Mouse (Mus musculus): ENCODE measurements around the gene Alg2.
A peak's percentile ranks its signal among the peaks of the same experiment; 100 is the strongest.

Gene Alg2

GRCm38 (mm10) chr4:47449586-47450522 lies 24.3 kb downstream of the Alg2 start:
- no peak for DNase-seq

GRCm38 (mm10) chr4:47449116-47449515 lies 25.0 kb downstream of the Alg2 start:
- DNase-seq = no peak

DNA sequence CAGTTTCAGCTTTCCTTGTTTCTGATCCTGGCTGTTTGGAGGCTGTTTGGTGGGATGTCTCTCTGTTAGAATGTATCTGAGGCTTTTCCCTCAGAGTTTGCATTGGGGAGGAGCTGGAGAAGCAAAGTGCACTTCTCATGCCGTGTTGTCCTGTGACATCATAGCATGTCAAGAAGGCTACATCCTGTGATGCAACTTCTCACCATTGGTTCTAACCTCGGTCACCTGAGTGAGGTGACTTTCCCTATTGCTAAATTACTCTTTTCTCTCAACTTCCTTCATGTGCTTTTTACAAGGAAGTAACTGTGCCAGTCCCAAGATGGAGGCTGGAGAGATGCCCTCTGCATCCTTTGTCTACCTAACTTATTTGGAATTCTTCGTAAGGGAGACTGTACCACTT lies 25.6 kb downstream of the Alg2 start:
- no peak for DNase-seq

DNA sequence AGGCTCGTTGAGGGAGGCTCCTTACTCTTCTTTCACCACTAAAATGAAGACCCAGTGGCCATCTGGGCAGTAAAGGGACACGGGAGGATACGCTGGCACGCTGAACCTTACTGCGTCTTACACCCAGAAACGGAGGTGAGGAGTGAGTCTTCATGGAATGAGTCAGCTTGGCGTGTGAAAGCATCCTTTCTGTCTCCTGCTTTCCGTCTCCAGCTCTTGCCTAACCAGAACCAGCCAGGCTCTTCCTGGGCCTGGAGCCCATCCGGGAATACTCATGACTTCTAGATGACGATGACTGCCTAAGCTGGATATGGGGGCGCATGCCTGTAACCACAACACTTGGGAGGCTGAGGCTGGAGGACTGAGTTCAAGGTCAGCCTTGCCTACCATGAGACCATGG lies 33.2 kb downstream of the Alg2 start:
- no peak for DNase-seq

GRCm38 (mm10) chr4:47438956-47439355 lies 35.2 kb downstream of the Alg2 start:
- DNase-seq = no peak

DNA sequence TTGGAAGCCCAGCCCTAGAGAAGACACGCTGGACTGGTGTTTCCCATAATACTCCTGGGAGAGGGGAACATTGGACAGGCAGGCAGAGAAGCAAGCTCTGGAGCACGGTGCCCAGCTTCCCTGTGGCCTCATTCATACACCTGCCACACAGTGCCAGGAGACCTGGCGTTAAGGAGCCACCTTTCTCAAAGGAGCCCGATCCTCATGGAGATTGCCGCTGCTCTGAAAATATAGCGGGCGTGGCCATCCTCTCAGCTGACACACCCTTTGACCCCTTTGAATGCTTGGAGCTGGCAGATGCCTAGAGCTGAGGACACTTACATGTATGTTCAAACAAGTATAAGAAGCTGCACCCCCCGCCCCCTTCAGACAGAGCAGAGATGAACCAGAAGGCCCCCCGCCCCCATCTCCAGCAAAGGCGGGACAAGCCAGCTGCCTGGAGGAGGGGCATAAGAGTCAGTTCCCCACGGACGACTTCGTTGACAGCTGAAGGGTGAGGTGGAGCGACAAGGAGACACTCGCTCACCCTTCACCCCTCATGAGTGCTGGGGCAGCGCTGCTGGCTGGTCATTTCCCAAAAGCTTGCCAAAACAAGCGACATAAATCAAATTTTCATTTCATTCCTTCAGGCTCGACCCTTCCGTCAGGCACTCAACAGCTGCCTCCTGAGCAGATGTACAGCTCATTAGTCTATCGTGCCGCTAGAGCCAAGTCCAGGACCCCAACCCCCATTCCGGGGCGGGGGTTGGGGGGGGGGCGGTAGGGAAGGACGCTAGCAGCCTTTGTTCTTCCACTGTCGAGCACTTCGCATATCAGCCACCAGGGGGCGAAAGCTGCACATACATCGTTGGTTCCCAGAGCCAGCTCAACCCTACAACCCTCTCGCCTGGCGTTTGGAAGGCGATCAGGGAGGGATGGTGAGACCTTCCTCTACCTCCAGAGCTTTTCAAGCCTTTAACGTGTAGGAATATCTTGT lies 36.5 kb downstream of the Alg2 start:
- peak; percentile 91 for DNase-seq

- no peak for DNase-seq
These were observed 38.4 kb downstream of the Alg2 start for GRCm38 (mm10) chr4:47435566-47436360.

GRCm38 (mm10) chr4:47435131-47435530 lies 39.0 kb downstream of the Alg2 start:
- no peak for DNase-seq

DNA sequence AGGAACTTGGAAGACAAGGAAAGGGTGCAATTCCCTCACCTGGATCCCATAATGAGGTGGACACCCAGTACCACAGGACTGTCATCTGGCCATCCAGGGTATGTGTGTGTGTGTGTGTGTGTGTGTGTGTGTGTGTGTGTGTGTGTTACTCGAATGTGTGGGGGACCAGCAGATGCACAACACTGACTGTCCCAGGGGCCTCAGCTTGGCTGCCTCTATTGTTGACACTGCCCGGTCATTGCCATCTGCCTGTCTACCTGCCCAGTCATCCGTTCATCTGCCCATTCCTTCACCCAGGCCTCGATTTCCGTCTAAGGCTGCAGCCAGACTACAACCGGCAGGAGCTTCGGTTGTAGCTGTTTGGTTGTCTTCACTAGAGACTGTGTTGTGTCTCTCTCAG lies 41.4 kb downstream of the Alg2 start:
- DNase-seq = no peak

- DNase-seq = no peak
These were observed 43.1 kb downstream of the Alg2 start for GRCm38 (mm10) chr4:47431081-47431480.

- DNase-seq = no peak
These were observed 43.6 kb downstream of the Alg2 start for GRCm38 (mm10) chr4:47430557-47430956.

DNA sequence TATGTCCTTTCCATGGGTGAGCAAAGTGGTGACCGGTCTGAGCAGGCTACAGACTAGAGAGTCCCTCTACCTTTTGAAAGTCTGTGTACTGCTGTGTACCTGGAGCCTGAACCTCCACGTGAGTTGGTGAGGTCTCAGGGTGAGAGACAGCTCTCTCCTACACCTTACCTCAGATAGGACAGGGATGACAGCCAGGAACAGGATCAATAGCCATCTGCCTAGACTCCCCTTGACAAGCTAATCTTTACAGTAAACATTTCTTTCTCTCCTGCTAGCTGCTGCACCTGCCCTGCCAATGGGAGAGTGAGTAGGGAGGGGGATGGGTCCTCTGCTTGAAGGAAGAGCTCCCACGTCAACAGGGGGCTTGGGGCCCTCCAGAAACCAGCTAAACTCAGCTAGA lies 46.5 kb downstream of the Alg2 start:
- no peak for DNase-seq

DNA sequence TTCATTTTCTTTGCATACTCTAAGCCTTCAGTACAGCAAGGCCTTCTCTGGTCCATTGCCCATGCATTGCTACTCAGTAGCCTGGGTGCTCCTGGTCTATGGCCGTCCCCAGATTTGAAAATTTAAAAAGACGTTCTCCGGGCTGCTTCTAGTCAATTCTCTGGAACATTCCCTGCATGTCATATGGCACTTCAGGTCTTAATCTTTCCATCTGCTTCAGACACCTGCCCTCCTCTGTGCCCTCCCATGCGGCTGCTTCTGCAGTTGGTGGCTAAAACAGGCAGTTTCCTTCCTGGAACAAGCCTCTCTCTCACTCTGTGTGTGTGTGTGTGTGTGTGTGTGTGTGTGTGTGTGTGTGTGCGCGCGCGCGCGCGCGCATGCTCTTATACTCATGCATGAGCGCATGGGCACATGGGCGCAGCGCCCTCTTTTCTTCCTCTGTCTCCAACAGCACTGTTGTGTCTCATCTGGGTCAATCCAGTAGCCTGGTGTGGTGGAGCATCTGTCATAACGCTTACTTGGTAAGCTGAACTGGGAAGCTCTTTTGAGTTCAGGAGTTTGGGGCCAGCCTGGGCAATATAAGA lies 48.8 kb downstream of the Alg2 start:
- no peak for DNase-seq

DNA sequence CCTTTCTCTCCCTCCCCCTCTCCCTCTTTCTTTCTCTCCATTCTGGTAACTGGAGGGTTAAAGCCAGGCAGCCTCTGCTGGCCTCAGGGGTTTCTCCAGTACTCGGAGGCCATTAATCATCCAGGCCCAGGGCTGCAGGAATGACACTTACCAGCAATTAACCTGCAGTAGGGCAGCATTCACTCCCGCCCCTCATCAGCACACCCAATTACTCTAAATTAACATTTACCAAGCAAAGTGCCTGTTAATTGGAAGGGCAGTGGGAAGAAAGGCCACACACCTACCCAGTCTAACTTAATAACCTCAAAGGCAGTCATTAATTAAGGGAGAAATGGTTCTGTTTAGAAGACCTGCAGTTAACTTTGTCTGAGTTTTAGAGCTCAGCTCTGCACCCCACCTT lies 49.8 kb downstream of the Alg2 start:
- no peak for DNase-seq

- DNase-seq = no peak
These were observed 51.2 kb downstream of the Alg2 start for GRCm38 (mm10) chr4:47422946-47423345.

- no peak for DNase-seq
These were observed 51.9 kb downstream of the Alg2 start for GRCm38 (mm10) chr4:47422194-47422593.

DNA sequence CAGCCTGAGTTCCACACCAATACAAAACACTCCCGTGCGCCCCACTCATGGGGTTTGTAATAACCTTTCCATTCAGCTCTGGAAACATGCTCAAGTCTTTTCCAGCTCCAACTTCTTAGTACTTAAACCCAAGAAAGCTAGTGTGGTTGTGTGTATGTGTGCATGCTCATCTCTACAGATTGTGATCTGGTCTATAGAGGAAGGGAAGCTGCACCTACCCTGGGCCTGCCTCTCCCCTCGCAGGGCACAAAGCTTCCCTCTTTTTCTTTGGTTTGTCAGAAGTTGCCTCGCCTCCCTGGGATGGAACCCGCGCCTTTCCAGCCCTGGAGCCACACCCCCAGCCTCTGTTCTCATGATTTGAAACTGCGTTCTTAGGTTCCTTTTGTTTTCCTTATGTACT lies 53.9 kb downstream of the Alg2 start:
- DNase-seq = no peak

DNA sequence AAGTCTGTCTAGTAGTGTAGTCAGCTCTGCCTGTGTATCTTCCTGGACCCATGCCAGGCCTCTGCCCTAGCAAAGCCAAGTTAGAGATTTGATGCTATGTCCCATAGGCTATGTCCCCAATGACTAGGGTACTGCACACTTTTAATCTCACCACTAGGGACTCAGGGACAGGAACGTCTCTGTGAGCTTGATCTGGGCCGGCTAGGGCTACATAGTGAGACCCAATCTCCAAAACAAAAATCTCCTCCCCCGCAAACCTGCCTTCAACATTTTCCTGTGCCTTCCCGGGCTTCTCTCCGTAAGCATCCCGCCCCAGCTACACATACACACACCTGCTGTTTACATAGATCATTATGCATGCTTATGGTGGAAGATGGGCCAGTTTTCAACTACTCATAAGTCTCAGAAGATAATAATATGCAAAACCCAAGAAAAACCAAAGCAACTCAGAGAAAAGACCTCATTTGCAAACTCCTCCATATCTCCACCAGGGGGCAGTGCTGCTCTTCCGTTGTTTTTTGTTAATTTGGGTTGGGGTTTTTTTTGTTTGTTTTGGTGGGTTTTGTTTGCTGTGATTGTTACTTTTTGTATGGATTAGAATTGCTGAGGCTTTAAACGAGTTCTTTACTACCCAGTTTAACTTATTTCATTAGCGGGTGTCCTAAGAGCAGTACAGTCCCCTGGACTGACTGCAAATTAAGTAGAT lies 54.7 kb downstream of the Alg2 start:
- DNase-seq = peak; percentile 26

- DNase-seq = no peak
These were observed 56.3 kb downstream of the Alg2 start for GRCm38 (mm10) chr4:47417871-47418270.

All from kidney, postnatal 14 days (tissue).